Mouse (Mus musculus): ENCODE measurements around the gene Thsd7b. TPM values are rescaled to one million over a fixed set of nuclear protein-coding genes. Genes with fewer than 3 reads are reported as not detected.

Thsd7b gene
- total RNA-seq (2017): not detected in 2 replicates

- ATAC-seq (ENCODE audit: extremely low read depth, insufficient number of reproducible peaks, low FRiP score, poor library complexity, severe bottlenecking): 0 out of 2 replicates have a peak, but pooled peaks have one; percentile 9
These were observed at the start of gene Thsd7b for GRCm38 (mm10) chr1:129272982-129273937. Thsd7b (plus strand) TSS chr1:129273302.

GRCm38 (mm10) chr1:129244292-129244691, 28.8 kb upstream of the Thsd7b start:
- ATAC-seq (ENCODE audit: extremely low read depth, insufficient number of reproducible peaks, low FRiP score, poor library complexity, severe bottlenecking): no peak

- no peak for ATAC-seq (ENCODE audit: extremely low read depth, insufficient number of reproducible peaks, low FRiP score, poor library complexity, severe bottlenecking)
These were observed 22.2 kb upstream of the Thsd7b start for GRCm38 (mm10) chr1:129250704-129251443.

- no peak for ATAC-seq (ENCODE audit: extremely low read depth, insufficient number of reproducible peaks, low FRiP score, poor library complexity, severe bottlenecking)
These were observed 6.4 kb upstream of the Thsd7b start for GRCm38 (mm10) chr1:129266684-129267083.

- ATAC-seq (ENCODE audit: extremely low read depth, insufficient number of reproducible peaks, low FRiP score, poor library complexity, severe bottlenecking): no peak
These were observed 31.1 kb downstream of the Thsd7b start for GRCm38 (mm10) chr1:129304173-129304572.

GRCm38 (mm10) chr1:129324388-129324787, 51.3 kb downstream of the Thsd7b start:
- ATAC-seq (ENCODE audit: extremely low read depth, insufficient number of reproducible peaks, low FRiP score, poor library complexity, severe bottlenecking): no peak

GRCm38 (mm10) chr1:129324798-129325197, 51.7 kb downstream of the Thsd7b start:
- ATAC-seq (ENCODE audit: extremely low read depth, insufficient number of reproducible peaks, low FRiP score, poor library complexity, severe bottlenecking): no peak

GRCm38 (mm10) chr1:129356631-129357030, 83.5 kb downstream of the Thsd7b start:
- no peak for ATAC-seq (ENCODE audit: extremely low read depth, insufficient number of reproducible peaks, low FRiP score, poor library complexity, severe bottlenecking)

- ATAC-seq (ENCODE audit: extremely low read depth, insufficient number of reproducible peaks, low FRiP score, poor library complexity, severe bottlenecking): no peak
These were observed 84.3 kb downstream of the Thsd7b start for GRCm38 (mm10) chr1:129357378-129357777.

GRCm38 (mm10) chr1:129363368-129363767, 90.3 kb downstream of the Thsd7b start:
- no peak for ATAC-seq (ENCODE audit: extremely low read depth, insufficient number of reproducible peaks, low FRiP score, poor library complexity, severe bottlenecking)

GRCm38 (mm10) chr1:129364828-129365227, 91.7 kb downstream of the Thsd7b start:
- no peak for ATAC-seq (ENCODE audit: extremely low read depth, insufficient number of reproducible peaks, low FRiP score, poor library complexity, severe bottlenecking)

- no peak for ATAC-seq (ENCODE audit: extremely low read depth, insufficient number of reproducible peaks, low FRiP score, poor library complexity, severe bottlenecking)
These were observed 92.5 kb downstream of the Thsd7b start for GRCm38 (mm10) chr1:129365590-129365989.

- ATAC-seq (ENCODE audit: extremely low read depth, insufficient number of reproducible peaks, low FRiP score, poor library complexity, severe bottlenecking): no peak
These were observed 113.4 kb downstream of the Thsd7b start for GRCm38 (mm10) chr1:129386479-129386878.

GRCm38 (mm10) chr1:129411584-129411983, 138.5 kb downstream of the Thsd7b start:
- no peak for ATAC-seq (ENCODE audit: extremely low read depth, insufficient number of reproducible peaks, low FRiP score, poor library complexity, severe bottlenecking)

GRCm38 (mm10) chr1:129421581-129421980, 148.5 kb downstream of the Thsd7b start:
- no peak for ATAC-seq (ENCODE audit: extremely low read depth, insufficient number of reproducible peaks, low FRiP score, poor library complexity, severe bottlenecking)

- ATAC-seq (ENCODE audit: extremely low read depth, insufficient number of reproducible peaks, low FRiP score, poor library complexity, severe bottlenecking): no peak
These were observed 191.3 kb downstream of the Thsd7b start for GRCm38 (mm10) chr1:129464414-129464813.

GRCm38 (mm10) chr1:129473504-129473903, 200.4 kb downstream of the Thsd7b start:
- ATAC-seq (ENCODE audit: extremely low read depth, insufficient number of reproducible peaks, low FRiP score, poor library complexity, severe bottlenecking): no peak

- no peak for ATAC-seq (ENCODE audit: extremely low read depth, insufficient number of reproducible peaks, low FRiP score, poor library complexity, severe bottlenecking)
These were observed 211.3 kb downstream of the Thsd7b start for GRCm38 (mm10) chr1:129484266-129485031.

GRCm38 (mm10) chr1:129491136-129491535, 218.0 kb downstream of the Thsd7b start:
- no peak for ATAC-seq (ENCODE audit: extremely low read depth, insufficient number of reproducible peaks, low FRiP score, poor library complexity, severe bottlenecking)

Measured in neutrophil, adult 5-6 weeks (primary cell).